Mouse (Mus musculus): ENCODE results near the gene Wdr78. TPM values are rescaled to one million over a fixed set of nuclear protein-coding genes. Genes with fewer than 3 reads are reported as not detected.

The Wdr78 gene
- polyA plus RNA-seq, 1 experiment from 2014 or later = 3.0 TPM

DNA sequence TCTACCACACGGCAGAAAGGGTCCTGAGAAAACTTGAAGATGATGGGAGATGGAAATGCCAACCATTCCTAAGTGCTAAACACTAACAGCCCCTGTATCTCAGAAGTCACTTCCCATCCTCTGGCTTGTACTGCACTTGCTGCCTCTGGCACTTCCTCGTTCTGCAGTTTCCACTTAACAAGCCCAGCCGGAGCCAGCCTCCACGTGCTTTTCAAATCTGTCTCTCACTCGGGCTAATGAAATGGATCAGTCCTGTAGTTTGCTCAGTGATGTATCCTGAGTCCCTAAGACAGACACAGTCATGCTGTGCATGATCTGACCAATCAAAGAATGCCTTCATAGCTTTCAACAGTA lies 74.5 kb downstream of the Wdr78 start:
- 66% methylated on average over 5 of the region's 5 CpGs for WGBS
- H3K4me2 ChIP-seq (replicated peaks; ENCODE audit: low read depth, low read length) = no peak overlapping the region
- no peak overlapping the region for H3K4me3 ChIP-seq (ENCODE audit: low read depth, low read length)
- H3K9me3 ChIP-seq (ENCODE audit: control insufficient read depth, low read depth, low read length) = no peaks in the 10 kb centered on the region
- H3K27me3 ChIP-seq (ENCODE audit: control insufficient read depth, insufficient read depth, low read length) = no peaks in the 10 kb centered on the region
- H3K36me3 ChIP-seq (ENCODE audit: control insufficient read depth, insufficient read depth, low read length) = no peaks in the 10 kb centered on the region
- no peak overlapping the region for H3K27ac ChIP-seq (ENCODE audit: low read length)
- ATAC-seq (ENCODE audit: insufficient number of reproducible peaks, insufficient read depth, low FRiP score, low read depth) = no peak
- no peaks in the 10 kb centered on the region for H3K4me1 ChIP-seq (ENCODE audit: control insufficient read depth, insufficient read depth, low read length)
- no peak overlapping the region for H3K9ac ChIP-seq (replicated peaks; ENCODE audit: low read depth, low read length)

DNA sequence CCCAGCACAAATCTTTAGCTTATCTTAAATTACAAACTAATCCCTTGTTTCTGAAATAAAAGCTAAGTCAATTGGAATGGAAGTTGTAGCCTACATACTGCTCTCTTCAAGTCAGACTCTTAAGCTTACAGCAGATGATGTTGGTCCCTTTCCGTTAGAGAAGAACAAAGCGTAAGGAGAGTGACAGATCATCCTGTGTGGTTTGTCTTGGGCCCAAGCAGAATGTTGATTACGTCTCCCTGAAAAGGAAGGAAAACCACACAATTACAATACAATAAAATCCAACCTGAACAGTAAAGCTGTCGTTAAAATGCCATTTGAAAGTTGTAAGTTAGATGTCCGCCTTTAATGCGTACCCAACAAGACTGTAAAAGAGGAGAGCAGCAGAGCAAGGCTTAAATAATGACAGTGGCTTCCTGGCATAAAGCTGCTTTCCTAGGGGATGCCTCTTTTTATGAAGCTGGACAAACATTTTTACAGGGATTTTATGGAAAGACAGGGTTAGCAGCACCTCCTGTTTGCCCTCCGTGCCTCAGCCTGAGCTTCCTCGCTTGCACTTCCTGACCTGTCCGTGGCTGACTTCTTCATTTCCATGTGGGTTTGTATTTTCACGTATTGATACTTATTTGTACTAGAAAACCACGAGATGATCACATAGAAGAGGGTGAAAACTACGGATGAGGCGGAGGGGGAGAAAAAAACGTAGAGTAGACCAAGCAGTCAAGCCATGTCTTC lies 75.1 kb downstream of the Wdr78 start:
- no peak for ATAC-seq (ENCODE audit: insufficient number of reproducible peaks, insufficient read depth, low FRiP score, low read depth)
- 85% methylated on average over 14 of the region's 14 CpGs for WGBS
- H3K9ac ChIP-seq (replicated peaks; ENCODE audit: low read depth, low read length) = no peak overlapping the region
- no peak overlapping the region for H3K4me3 ChIP-seq (ENCODE audit: low read depth, low read length)
- H3K27ac ChIP-seq (ENCODE audit: low read length) = no peak overlapping the region
- H3K9me3 ChIP-seq (ENCODE audit: control insufficient read depth, low read depth, low read length) = no peaks in the 10 kb centered on the region
- no peaks in the 10 kb centered on the region for H3K4me1 ChIP-seq (ENCODE audit: control insufficient read depth, insufficient read depth, low read length)
- no peaks in the 10 kb centered on the region for H3K36me3 ChIP-seq (ENCODE audit: control insufficient read depth, insufficient read depth, low read length)
- no peak overlapping the region for H3K4me2 ChIP-seq (replicated peaks; ENCODE audit: low read depth, low read length)
- no peaks in the 10 kb centered on the region for H3K27me3 ChIP-seq (ENCODE audit: control insufficient read depth, insufficient read depth, low read length)

DNA sequence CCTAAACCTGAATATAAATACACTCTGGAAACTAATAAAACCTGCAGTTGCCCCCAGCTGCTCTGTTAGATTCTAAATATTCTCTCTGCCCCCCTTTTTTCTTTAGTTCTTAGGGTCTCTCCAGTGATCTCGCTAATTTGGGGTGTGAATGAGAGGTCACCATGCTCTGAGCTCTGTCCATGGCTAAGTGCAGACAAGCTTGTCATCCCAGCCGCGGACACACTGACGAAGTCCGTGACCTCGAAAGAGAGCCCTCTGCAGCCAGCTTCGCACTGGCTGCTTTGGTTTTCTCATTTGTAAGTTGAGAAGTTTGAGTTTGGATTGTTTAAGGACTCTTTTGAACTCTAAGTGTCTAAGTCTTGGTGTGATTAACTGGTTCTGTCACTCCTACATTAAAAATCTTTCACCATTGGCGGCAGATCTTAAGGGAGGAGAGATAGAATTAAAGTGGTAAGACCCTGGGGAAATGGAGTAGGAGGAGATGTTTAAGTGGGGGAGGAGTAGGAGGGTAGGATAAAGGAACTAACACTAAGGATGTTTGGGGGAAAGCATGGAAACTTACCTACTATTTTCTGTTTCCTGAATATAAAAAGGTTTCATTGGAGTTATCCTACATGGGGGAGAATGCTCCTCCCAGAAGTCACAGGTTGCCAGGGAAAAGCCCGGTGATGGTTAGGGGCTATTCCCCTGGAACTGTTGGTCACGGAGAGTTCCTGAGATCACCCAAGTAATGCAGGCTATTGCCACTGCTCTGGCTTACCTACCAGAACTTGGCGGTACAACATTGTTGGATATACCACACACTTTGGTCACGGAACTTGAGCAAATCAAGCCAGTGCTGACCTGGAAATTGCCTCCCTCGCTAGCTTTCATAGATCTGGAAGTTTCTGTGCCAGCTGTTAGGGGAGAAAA lies 85.9 kb downstream of the Wdr78 start:
- no peak for ATAC-seq (ENCODE audit: insufficient number of reproducible peaks, insufficient read depth, low FRiP score, low read depth)
- Histone ChIP-seq H3K9me3 (ENCODE audit: control insufficient read depth, low read depth, low read length) (no peaks in the 10 kb centered on the region), H3K36me3 (ENCODE audit: control insufficient read depth, insufficient read depth, low read length) (no peaks in the 10 kb centered on the region), H3K27me3 (ENCODE audit: control insufficient read depth, insufficient read depth, low read length) (no peaks in the 10 kb centered on the region), H3K4me1 (ENCODE audit: control insufficient read depth, insufficient read depth, low read length) (no peaks in the 10 kb centered on the region), H3K27ac (ENCODE audit: low read length) (no peak overlapping the region), H3K9ac (replicated peaks; ENCODE audit: low read depth, low read length) (no peak overlapping the region), H3K4me3 (ENCODE audit: low read depth, low read length) (no peak overlapping the region), H3K4me2 (replicated peaks; ENCODE audit: low read depth, low read length) (no peak overlapping the region)
- WGBS = 59% methylated on average over 13 of the region's 13 CpGs

DNA sequence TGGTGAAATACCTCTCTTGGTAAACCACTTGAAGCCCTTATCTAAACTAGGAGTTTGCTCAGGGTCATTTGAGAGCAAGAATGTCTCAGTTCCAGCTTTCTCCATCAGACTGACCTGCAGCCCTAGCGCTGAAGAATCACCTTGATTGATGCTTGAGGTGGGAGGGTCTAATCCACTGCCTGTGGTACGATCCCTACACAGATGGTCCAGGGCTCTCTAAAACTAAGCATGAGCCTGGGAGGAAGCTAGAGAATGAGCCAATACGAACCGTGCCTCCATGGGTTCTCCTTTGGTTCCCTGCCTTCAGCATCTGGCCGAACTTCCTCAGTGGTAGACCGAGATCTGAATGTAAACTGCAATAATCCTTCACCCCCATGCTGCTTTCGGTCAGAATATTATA lies 86.6 kb downstream of the Wdr78 start:
- Histone ChIP-seq H3K4me2 (replicated peaks; ENCODE audit: low read depth, low read length) (no peak overlapping the region), H3K9me3 (ENCODE audit: control insufficient read depth, low read depth, low read length) (no peaks in the 10 kb centered on the region), H3K27me3 (ENCODE audit: control insufficient read depth, insufficient read depth, low read length) (no peaks in the 10 kb centered on the region), H3K4me1 (ENCODE audit: control insufficient read depth, insufficient read depth, low read length) (no peaks in the 10 kb centered on the region), H3K36me3 (ENCODE audit: control insufficient read depth, insufficient read depth, low read length) (no peaks in the 10 kb centered on the region), H3K27ac (ENCODE audit: low read length) (no peak overlapping the region), H3K9ac (replicated peaks; ENCODE audit: low read depth, low read length) (no peak overlapping the region), H3K4me3 (ENCODE audit: low read depth, low read length) (no peak overlapping the region)
- ATAC-seq (ENCODE audit: insufficient number of reproducible peaks, insufficient read depth, low FRiP score, low read depth) = no peak
- 59% methylated on average over 7 of the region's 7 CpGs for WGBS

DNA sequence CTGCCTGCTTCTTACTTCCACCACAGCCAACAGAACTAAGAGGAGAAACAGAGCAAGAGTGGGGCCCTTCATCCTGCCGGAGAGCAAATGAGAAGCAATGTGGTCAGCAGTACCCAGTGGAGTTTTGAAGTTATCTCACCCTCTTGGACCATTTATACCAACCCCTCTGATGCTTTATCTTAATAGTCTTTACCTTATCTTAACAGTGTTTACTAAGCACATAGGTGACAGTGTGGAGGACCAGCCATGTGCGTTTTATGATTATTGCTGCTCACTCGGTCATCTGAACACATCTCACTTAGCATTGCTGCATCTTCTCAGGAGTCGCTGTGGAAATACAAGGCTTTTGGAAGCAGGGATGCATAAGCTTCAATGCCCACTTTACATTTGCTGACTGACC lies 87.7 kb downstream of the Wdr78 start, which contains the start of gene Insl5:
Insl5 (minus strand) TSS at position 222 of the 400 bp plus-strand sequence.
- WGBS = 73% methylated on average over 4 of the region's 4 CpGs
- H3K27me3 ChIP-seq (ENCODE audit: control insufficient read depth, insufficient read depth, low read length) = no peaks in the 10 kb centered on the region
- no peaks in the 10 kb centered on the region for H3K36me3 ChIP-seq (ENCODE audit: control insufficient read depth, insufficient read depth, low read length)
- H3K4me3 ChIP-seq (ENCODE audit: low read depth, low read length) = no peak within 1 kb of the TSS
- H3K4me1 ChIP-seq (ENCODE audit: control insufficient read depth, insufficient read depth, low read length) = no peaks in the 10 kb centered on the region
- no peak for ATAC-seq (ENCODE audit: insufficient number of reproducible peaks, insufficient read depth, low FRiP score, low read depth)
- H3K4me2 ChIP-seq (replicated peaks; ENCODE audit: low read depth, low read length) = no peak within 1 kb of the TSS
- no peaks in the 10 kb centered on the region for H3K9me3 ChIP-seq (ENCODE audit: control insufficient read depth, low read depth, low read length)
- no peak within 1 kb of the TSS for H3K27ac ChIP-seq (ENCODE audit: low read length)
- no peak within 1 kb of the TSS for H3K9ac ChIP-seq (replicated peaks; ENCODE audit: low read depth, low read length)

DNA sequence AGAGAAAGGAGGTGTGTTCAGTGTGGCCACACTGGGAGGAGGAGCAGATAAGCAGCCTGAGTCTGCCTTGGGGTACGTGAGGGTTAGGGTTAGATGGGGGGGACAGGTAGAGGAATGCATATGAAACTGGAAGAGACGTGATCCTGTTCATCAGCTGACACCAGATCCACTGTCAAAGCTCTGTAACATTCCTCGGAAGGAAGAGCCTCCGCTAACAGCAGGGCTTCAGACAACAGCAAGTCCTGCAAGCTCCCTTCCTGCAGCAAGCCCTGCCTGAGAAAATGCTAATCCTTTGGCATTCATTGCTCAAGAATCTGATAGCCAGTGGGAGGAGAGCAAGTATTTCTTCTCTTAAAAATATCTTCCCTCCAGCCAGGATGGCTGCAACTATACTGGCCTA lies 100.9 kb downstream of the Wdr78 start:
- H3K27ac ChIP-seq (ENCODE audit: low read length) = no peak overlapping the region

DNA sequence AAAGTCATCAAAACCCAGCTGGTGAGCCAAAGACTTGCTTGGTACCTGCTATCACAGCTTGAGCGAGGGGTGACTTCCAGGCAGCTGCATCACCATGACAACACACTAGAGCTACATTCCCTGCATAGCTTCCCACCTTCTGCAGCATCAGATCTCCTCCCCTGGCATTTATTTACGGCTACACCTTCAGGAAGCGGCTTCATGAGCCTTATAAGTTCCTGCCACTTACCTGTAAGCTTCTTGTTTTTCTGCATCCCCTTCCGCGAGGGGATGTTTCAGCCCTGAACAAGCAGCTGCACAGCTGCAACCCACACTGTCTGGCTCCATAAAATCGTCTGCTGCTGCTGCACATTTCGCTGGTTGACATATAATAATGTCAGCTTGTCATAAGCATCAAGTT lies 102.5 kb downstream of the Wdr78 start:
- Histone ChIP-seq H3K9ac (replicated peaks; ENCODE audit: low read depth, low read length) (no peak overlapping the region), H3K27ac (ENCODE audit: low read length) (no peak overlapping the region), H3K4me1 (ENCODE audit: control insufficient read depth, insufficient read depth, low read length) (no peaks in the 10 kb centered on the region), H3K9me3 (ENCODE audit: control insufficient read depth, low read depth, low read length) (no peaks in the 10 kb centered on the region), H3K36me3 (ENCODE audit: control insufficient read depth, insufficient read depth, low read length) (no peaks in the 10 kb centered on the region), H3K4me2 (replicated peaks; ENCODE audit: low read depth, low read length) (no peak overlapping the region), H3K27me3 (ENCODE audit: control insufficient read depth, insufficient read depth, low read length) (no peaks in the 10 kb centered on the region), H3K4me3 (ENCODE audit: low read depth, low read length) (no peak overlapping the region)
- ATAC-seq (ENCODE audit: insufficient number of reproducible peaks, insufficient read depth, low FRiP score, low read depth) = no peak
- 29% methylated on average over 7 of the region's 7 CpGs for WGBS

More for the DNA sequence above, 100.9 kb downstream of the Wdr78 start:
- ATAC-seq (ENCODE audit: insufficient number of reproducible peaks, insufficient read depth, low FRiP score, low read depth) = no peak
- H3K4me3 ChIP-seq (ENCODE audit: low read depth, low read length) = no peak overlapping the region
- 12% methylated on average over 4 of the region's 4 CpGs for WGBS
- no peaks in the 10 kb centered on the region for H3K27me3 ChIP-seq (ENCODE audit: control insufficient read depth, insufficient read depth, low read length)
- no peaks in the 10 kb centered on the region for H3K9me3 ChIP-seq (ENCODE audit: control insufficient read depth, low read depth, low read length)
- no peak overlapping the region for H3K9ac ChIP-seq (replicated peaks; ENCODE audit: low read depth, low read length)
- no peak overlapping the region; the same call in 1 of the 2 replicates for H3K4me2 ChIP-seq (replicated peaks; ENCODE audit: low read depth, low read length)
- no peaks in the 10 kb centered on the region for H3K36me3 ChIP-seq (ENCODE audit: control insufficient read depth, insufficient read depth, low read length)
- no peaks in the 10 kb centered on the region for H3K4me1 ChIP-seq (ENCODE audit: control insufficient read depth, insufficient read depth, low read length)

DNA sequence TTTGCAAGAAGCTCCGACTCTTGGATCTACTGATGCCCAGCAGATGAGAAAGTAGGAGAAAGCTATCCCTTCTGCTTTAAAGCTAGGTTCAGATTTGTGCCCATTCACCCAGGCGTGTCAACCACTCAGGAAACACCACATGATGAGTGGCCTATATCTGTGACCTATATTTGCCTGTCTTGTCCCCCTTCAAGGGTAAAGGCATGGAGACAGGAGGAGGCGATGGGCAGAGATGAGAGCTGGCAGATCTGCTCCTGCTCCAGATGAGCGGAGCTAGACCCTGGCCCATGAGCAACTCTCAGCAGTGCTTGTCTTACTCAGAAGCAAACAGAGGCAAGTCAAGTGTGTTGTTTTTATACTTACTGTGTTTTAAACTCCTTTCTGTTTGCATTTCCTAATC lies 103.6 kb downstream of the Wdr78 start:
- Histone ChIP-seq H3K4me3 (ENCODE audit: low read depth, low read length) (no peak overlapping the region), H3K36me3 (ENCODE audit: control insufficient read depth, insufficient read depth, low read length) (no peaks in the 10 kb centered on the region), H3K9me3 (ENCODE audit: control insufficient read depth, low read depth, low read length) (no peaks in the 10 kb centered on the region), H3K27ac (ENCODE audit: low read length) (no peak overlapping the region), H3K9ac (replicated peaks; ENCODE audit: low read depth, low read length) (no peak overlapping the region), H3K27me3 (ENCODE audit: control insufficient read depth, insufficient read depth, low read length) (no peaks in the 10 kb centered on the region), H3K4me1 (ENCODE audit: control insufficient read depth, insufficient read depth, low read length) (no peaks in the 10 kb centered on the region), H3K4me2 (replicated peaks; ENCODE audit: low read depth, low read length) (no peak overlapping the region)
- WGBS = 92% methylated on average over 4 of the region's 4 CpGs
- no peak for ATAC-seq (ENCODE audit: insufficient number of reproducible peaks, insufficient read depth, low FRiP score, low read depth)
